8 mouse cellular contexts compared by ENCODE assay signal in the genomic region with DNA sequence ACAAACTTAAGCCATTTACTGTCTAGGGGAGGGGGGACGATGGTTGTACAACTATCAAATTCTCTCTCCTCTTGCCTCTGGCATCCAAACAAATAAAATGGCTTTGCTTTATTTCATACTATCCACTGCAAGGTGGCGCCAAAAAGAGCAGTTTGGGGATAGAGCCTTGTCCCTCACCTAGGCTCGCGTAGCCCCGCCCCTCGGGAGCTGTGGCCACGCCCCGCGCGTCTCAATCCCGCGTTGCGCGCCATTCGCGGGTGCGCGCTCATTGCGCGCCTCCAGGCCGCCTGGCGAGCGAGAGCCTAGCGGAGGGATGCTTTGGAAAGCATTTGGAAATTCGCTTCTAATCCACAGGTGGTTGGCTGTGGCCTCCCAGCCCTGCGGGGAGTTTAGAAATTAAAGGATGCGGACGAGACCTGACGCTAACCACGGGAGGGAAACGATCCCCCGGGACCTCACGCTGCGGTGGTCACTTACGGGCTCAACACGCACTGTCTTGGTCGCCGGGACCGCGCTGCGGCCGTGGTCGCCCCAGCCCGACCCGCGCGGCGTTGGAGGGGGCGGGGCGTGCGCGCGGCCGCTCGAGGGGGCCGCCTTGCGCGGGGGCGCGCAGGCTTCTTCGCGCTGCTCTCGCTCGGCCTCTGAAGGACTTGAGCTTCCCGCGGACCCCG. TPM values are rescaled to one million over a fixed set of nuclear protein-coding genes. Genes with fewer than 3 reads are reported as not detected.
DNase-seq lines count a peak whose midpoint lies in the region; ATAC-seq lines count a peak whose summit lies in the region.

No protein-coding gene starts in this region.

- H3K27ac ChIP-seq in hindbrain, embryonic 12.5 days, result peak overlapping the region; percentile 88

- H3K36me3 ChIP-seq in hindbrain, embryonic 12.5 days, result no peaks in the 10 kb centered on the region

- peak; percentile 90 for ATAC-seq in hindbrain, embryonic 12.5 days (ENCODE audit: low FRiP score)

- H3K9me3 ChIP-seq in hindbrain, embryonic 12.5 days (replicated peaks), result no peaks in the 10 kb centered on the region

- H3K4me1 ChIP-seq in hindbrain, embryonic 12.5 days, result no peaks in the 10 kb centered on the region

- peak overlapping the region; percentile 47 for H3K4me2 ChIP-seq in hindbrain, embryonic 12.5 days (replicated peaks)

- H3K9ac ChIP-seq in hindbrain, embryonic 12.5 days, result peak overlapping the region; percentile 73

- peak; percentile 98 for DNase-seq in MN1 (ENCODE audit: low spot score)
- DNase-seq in cerebellum, adult 9-10 months, result peak; percentile 98
- DNase-seq in frontal cortex, adult 2 months (ENCODE audit: extremely low spot score in 1 of 2, low spot score in 1 of 2), result peak; percentile 77 to 92
- peak; percentile 86 to 90 for DNase-seq in layer of hippocampus, postnatal 14 days (ENCODE audit: low spot score in 2 of 2)
- peak; percentile 93 for DNase-seq in lung, postnatal 14 days
- peak; percentile 79 for DNase-seq in retina, adult 2 months (ENCODE audit: low read depth, low spot score)
- peak; percentile 95 to 96 for DNase-seq in thymus, postnatal 36 days

- under 1% methylated on average over 67 of the region's 67 CpGs for WGBS in hindbrain, embryonic 12.5 days

- H3K27me3 ChIP-seq in hindbrain, embryonic 12.5 days, result no peaks in the 10 kb centered on the region

- H3K4me3 ChIP-seq in hindbrain, embryonic 12.5 days, result peak overlapping the region; percentile 75

RNA-seq across cellular contexts. Expression of gene Mcm9, which starts 0.9 kb away (rescaled TPM):
- polyA plus RNA-seq in frontal cortex, adult 2 months (2012; rRNA removed), result 4.7 and 4.8 TPM in 2 replicates
- polyA plus RNA-seq in hindbrain, embryonic 12.5 days (2016; fragmentation: Nextera tagmentation; extraction: Ambion mirVana), result 12.4 and 14.7 TPM in 2 replicates
- total RNA-seq in layer of hippocampus, postnatal 14 days (2021), result 1 to 10 TPM; 6.7 to 7.1 TPM

RNA-seq across cellular contexts. Expression of gene Asf1a, which starts 32.8 kb away (rescaled TPM):
- polyA plus RNA-seq in frontal cortex, adult 2 months (2012; rRNA removed), result 16.0 and 20.1 TPM in 2 replicates
- 131 and 134 TPM in 2 replicates for polyA plus RNA-seq in hindbrain, embryonic 12.5 days (2016; fragmentation: Nextera tagmentation; extraction: Ambion mirVana)
- total RNA-seq in layer of hippocampus, postnatal 14 days (2021), result 10 to 100 TPM; 24.0 to 25.1 TPM

Comparison
In these comparisons a context has a peak if more than half of its experiments do, and no peak if none do; other contexts are left out.
1. Peak in every context shown above with its lines: DNase-seq, ATAC-seq, H3K4me3 ChIP-seq and H3K27ac ChIP-seq.